Comparison of ENCODE assay signal across 1 mouse cellular context in the genomic region with DNA sequence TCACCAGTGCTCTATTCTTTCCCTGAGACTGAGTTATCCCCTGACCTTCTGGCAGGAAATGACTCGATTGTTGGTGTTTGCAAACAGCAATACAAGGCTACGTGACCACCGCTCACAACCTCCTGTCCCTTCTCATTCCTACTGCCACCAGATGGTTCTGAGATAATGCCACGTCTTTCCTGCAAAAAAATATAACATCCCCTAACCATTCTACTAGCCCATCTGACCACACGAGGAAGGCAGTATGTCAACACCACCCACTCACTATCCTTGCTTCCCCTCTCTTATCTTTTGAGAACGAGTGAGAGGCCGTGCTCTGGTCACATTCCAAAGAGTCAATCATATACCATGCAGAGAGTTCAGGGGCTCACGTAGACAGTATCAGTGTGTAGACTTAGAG.
TF ChIP-seq lines count a peak whose summit lies in the region.

No protein-coding gene starts in this region.

TF ChIP-seq in MEL, 35 proteins besides CTCF, POLR2A, EP300 and RAD21 (continued from another document):
- TF ChIP-seq ZKSCAN1 (IDR thresholded peaks at IDR 0.05; ENCODE audit: low read depth, low read length) (no peak), MAX (IDR thresholded peaks at IDR 0.05; ENCODE audit: low read length) (no peak), USF1 (IDR thresholded peaks at IDR 0.05; ENCODE audit: low read depth, low read length) (no peak), NELFE (IDR thresholded peaks at IDR 0.05; ENCODE audit: low read depth, low read length) (no peak)
